Mouse (Mus musculus) heart, postnatal 0 days (tissue): ENCODE data around the gene Crxos. TPM values are rescaled to one million over a fixed set of nuclear protein-coding genes. Genes with fewer than 3 reads are reported as not detected.

Source experiments
- ATAC-seq: fragments of 200-750 bp; cut with Nextera tagmentation; 2 replicates; pipeline ENCODE4 v1.8.0; 2017; ENCODE audit warnings: low read depth, moderate number of reproducible peaks, moderate library complexity; ENCODE audit not compliant: insufficient read depth
- DNase-seq: peaks from one replicate; pipeline ENCODE4 v3.0.0-alpha.2; 2016; ENCODE audit warnings: low spot score
- H3K27ac ChIP-seq: fragments of 300-500 bp; sonication (generic); 2 replicates; pipeline ENCODE4 v1.5.1; 2014; ENCODE audit warnings: low read depth, mild to moderate bottlenecking
- H3K27me3 ChIP-seq: fragments of 300-500 bp; sonication (generic); 2 replicates; pipeline ENCODE4 v1.6.1; 2014; ENCODE audit warnings: low read length, mixed read lengths; ENCODE audit not compliant: control insufficient read depth, insufficient read depth
- H3K36me3 ChIP-seq: fragments of 300-500 bp; sonication (generic); replicated peaks from 2 replicates; pipeline ENCODE4 v1.6.1; 2014; ENCODE audit warnings: low read length, mixed read lengths; ENCODE audit not compliant: control insufficient read depth, insufficient read depth
- H3K4me1 ChIP-seq: fragments of 300-500 bp; sonication (generic); 2 replicates; pipeline ENCODE4 v1.6.1; 2014; ENCODE audit warnings: antibody characterized with exemption; ENCODE audit not compliant: control insufficient read depth, insufficient read depth
- H3K4me2 ChIP-seq: fragments of 300-500 bp; sonication (generic); 2 replicates; pipeline ENCODE4 v1.6.1; 2014; ENCODE audit warnings: low read depth, mild to moderate bottlenecking, low read length, moderate library complexity
- H3K4me3 ChIP-seq: fragments of 300-500 bp; sonication (generic); 2 replicates; pipeline ENCODE4 v1.5.1; 2014; ENCODE audit warnings: low read depth, low read length
- H3K9ac ChIP-seq: fragments of 300-500 bp; sonication (generic); replicated peaks from 2 replicates; pipeline ENCODE4 v1.6.1; 2014; ENCODE audit warnings: low read depth, low read length, mixed read lengths
- H3K9me3 ChIP-seq: fragments of 300-500 bp; sonication (generic); replicated peaks from 2 replicates; pipeline ENCODE4 v1.6.1; 2016; ENCODE audit warnings: low read length; ENCODE audit not compliant: control insufficient read depth
- CTCF ChIP-seq: IDR thresholded peaks from 2 replicates; pipeline ENCODE4 v1.5.1; 2016; ENCODE audit warnings: antibody characterized with exemption, control low read depth, low read depth
- EP300 ChIP-seq: IDR thresholded peaks from 2 replicates; pipeline ENCODE4 v1.6.1; 2016; ENCODE audit warnings: antibody characterized with exemption, low read depth
- WGBS: fragments of 180-500 bp; shearing (Covaris S2); extraction: QIAGEN DNeasy Blood & Tissue Kit; methylation state at CpG from one replicate; pipeline ENCODE4 v1.1.7; 2014; 5-methylcytosine and 5-hydroxymethylcytosine counted together
- polyA plus RNA-seq: library from polyadenylated mRNA; unstranded; fragments of >200 nt; fragmentation: Nextera tagmentation; extraction: Ambion mirVana; gene quantifications from 2 replicates; pipeline ENCODE4 v1.2.1, GENCODE M21; 2015
- total RNA-seq: library from RNA; depleted of rRNA; stranded (reverse); fragments of >200 nt; gene quantifications from 2 replicates; pipeline ENCODE4 v1.2.3, GENCODE M21; 2014; ENCODE audit warnings: low replicate concordance; rRNA removed

Crxos gene
- not detected in 2 replicates for total RNA-seq
- not detected in 2 replicates for polyA plus RNA-seq

- TF ChIP-seq CTCF (no peak), EP300 (no peak)
- H3K27me3 ChIP-seq, result no peaks in the 10 kb centered on the region
- no peak for ATAC-seq
- H3K4me1 ChIP-seq, result no peaks in the 10 kb centered on the region
- H3K4me2 ChIP-seq, result no peak within 1 kb of the TSS
- DNase-seq, result no peak
- H3K36me3 ChIP-seq, result no peaks in the 10 kb centered on the region
- no peak within 1 kb of the TSS for H3K4me3 ChIP-seq
- WGBS, result 84% methylated on average over 2 of the region's 2 CpGs
- no peak within 1 kb of the TSS for H3K27ac ChIP-seq
- no peaks in the 10 kb centered on the region for H3K9me3 ChIP-seq
- no peak within 1 kb of the TSS for H3K9ac ChIP-seq
Observed at GRCm38 (mm10) chr7:15882317-15882716, at the start of gene Crxos. Gene Crxos (plus strand): TSS chr7:15882617.

- ATAC-seq (no peak), DNase-seq (no peak)
- Histone ChIP-seq H3K36me3 (no peaks in the 10 kb centered on the region), H3K4me3 (no peak within 1 kb of the TSS), H3K4me1 (no peaks in the 10 kb centered on the region), H3K9me3 (peaks cover 4% of the 10 kb centered on the region; the same call in 1 of the 2 replicates), H3K27me3 (no peaks in the 10 kb centered on the region), H3K27ac (no peak within 1 kb of the TSS), H3K4me2 (no peak within 1 kb of the TSS), H3K9ac (no peak within 1 kb of the TSS)
- no peak for TF ChIP-seq CTCF
- TF ChIP-seq EP300, result no peak
- 77% methylated on average over 3 of the region's 3 CpGs for WGBS
Observed at GRCm38 (mm10) chr7:15839578-15839977, 42.8 kb upstream of the Crxos start, which contains the start of gene Obox6. Gene Obox6 (minus strand): TSS chr7:15839678.

DNA sequence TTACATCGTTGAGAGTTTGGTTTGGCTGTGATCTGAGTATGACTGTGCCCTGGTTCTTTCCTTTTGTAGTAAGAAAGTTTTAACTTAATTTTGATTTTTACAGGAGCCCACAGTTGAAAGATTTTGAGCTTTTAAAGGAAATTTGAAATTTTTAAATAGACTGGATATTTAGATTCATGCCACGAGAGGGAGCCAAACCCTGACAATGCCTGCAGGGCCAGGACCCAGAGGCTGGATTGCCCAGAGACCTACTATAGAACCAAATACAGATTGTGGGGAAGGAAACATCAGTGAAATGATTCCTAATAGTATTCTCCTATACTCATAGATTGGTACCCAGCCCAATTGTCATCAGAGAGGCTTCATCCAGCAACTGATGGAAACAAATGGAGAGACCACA is 22.8 kb upstream of the Crxos start:
- ATAC-seq (no peak), DNase-seq (no peak)
- H3K4me1 ChIP-seq, result no peaks in the 10 kb centered on the region
- H3K9ac ChIP-seq, result no peak overlapping the region
- H3K36me3 ChIP-seq, result no peaks in the 10 kb centered on the region
- no peaks in the 10 kb centered on the region for H3K27me3 ChIP-seq
- H3K4me3 ChIP-seq, result no peak overlapping the region
- TF ChIP-seq CTCF (peak; percentile 26; the same call in 1 of the 2 replicates), EP300 (no peak)
- H3K4me2 ChIP-seq, result no peak overlapping the region
- 29% methylated on average over 2 of the region's 2 CpGs for WGBS
- H3K9me3 ChIP-seq, result no peaks in the 10 kb centered on the region
- no peak overlapping the region for H3K27ac ChIP-seq

DNA sequence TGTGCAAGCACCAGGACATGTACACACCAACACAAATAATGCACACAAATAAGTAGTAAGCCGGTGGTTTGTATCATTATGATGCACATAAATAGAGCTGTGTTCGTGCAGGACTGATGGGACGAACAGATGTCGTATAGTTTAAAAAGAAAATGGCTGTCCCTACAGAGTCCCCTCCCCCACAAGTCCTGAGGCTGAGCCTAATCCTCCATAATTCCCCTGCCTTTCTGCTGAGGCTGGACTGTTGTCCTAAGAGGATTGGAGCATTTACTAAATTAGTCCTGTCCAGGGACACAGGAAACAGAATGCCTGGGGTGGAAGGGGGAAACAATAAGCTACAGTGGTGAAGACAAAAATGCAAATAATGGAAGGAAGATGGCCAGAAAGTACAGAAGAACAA is 18.3 kb upstream of the Crxos start:
- 65% methylated on average over 4 of the region's 4 CpGs for WGBS
- Histone ChIP-seq H3K9me3 (no peaks in the 10 kb centered on the region), H3K36me3 (no peaks in the 10 kb centered on the region), H3K27ac (no peak overlapping the region), H3K27me3 (no peaks in the 10 kb centered on the region), H3K4me2 (no peak overlapping the region), H3K9ac (no peak overlapping the region), H3K4me1 (no peaks in the 10 kb centered on the region), H3K4me3 (no peak overlapping the region)
- TF ChIP-seq CTCF (no peak), EP300 (no peak)
- ATAC-seq (no peak), DNase-seq (no peak)

DNA sequence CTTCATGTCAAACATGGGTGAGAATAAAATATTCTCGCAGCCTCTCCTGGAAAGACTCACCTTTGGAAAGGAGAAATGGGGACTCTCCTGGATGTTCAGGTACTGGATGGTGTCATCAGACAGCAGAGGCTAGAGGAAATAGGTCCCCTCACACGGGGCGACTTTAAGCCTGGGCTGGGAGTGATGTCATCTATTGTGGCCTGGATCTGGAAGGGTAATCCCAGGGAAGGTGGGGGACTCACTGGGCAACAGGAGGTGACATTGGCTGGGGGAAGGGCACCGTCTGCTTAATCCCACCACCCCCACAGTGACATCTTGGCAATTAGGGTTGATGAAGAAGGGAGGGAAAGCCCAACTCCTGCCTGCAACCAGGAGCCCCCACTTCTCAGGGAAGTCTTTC is 2.7 kb upstream of the Crxos start, which contains the start of gene Crx:
TSS of gene Crx (minus strand) at position 213 of the 400 bp plus-strand sequence.
- Histone ChIP-seq H3K9me3 (no peaks in the 10 kb centered on the region), H3K36me3 (no peaks in the 10 kb centered on the region), H3K27me3 (no peaks in the 10 kb centered on the region), H3K4me3 (no peak within 1 kb of the TSS), H3K9ac (no peak within 1 kb of the TSS), H3K4me1 (no peaks in the 10 kb centered on the region), H3K27ac (no peak within 1 kb of the TSS), H3K4me2 (no peak within 1 kb of the TSS)
- 28% methylated on average over 4 of the region's 4 CpGs for WGBS
- DNase-seq (no peak), ATAC-seq (no peak)
- TF ChIP-seq CTCF, result no peak
- TF ChIP-seq EP300, result no peak

DNA sequence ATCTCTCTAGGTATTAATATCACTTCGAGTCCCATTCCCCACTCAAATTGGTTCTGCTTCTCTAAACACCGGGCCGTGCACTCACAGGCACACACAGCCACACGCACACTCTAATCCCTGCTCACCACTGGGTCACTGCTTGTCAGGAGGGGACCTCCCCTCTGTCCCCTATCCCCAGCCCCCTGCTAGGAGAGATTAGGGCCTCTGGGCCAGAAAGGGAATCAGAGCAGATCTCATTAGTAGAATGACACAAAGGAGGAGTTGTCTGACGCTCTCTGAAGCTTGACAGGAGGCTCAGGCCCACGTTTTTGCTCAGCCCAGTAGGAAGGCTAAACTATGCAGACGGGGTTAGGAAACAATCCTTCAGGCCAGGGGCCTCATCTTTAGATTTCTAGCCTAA is 1.0 kb upstream of the Crxos start:
- DNase-seq (no peak), ATAC-seq (no peak)
- Histone ChIP-seq H3K27me3 (no peaks in the 10 kb centered on the region), H3K4me1 (no peaks in the 10 kb centered on the region), H3K4me2 (no peak overlapping the region), H3K36me3 (no peaks in the 10 kb centered on the region), H3K4me3 (no peak overlapping the region), H3K9me3 (no peaks in the 10 kb centered on the region), H3K27ac (no peak overlapping the region), H3K9ac (no peak overlapping the region)
- 11% methylated on average over 7 of the region's 7 CpGs for WGBS
- TF ChIP-seq EP300 (no peak), CTCF (no peak)
